Comparison of ENCODE assay signal across 7 mouse cellular contexts in genomic region chr2:70559520-70559919, GRCm38 (mm10). TPM values are rescaled to one million over a fixed set of nuclear protein-coding genes. Genes with fewer than 3 reads are reported as not detected.
A peak's percentile ranks its signal among the peaks of the same experiment; 100 is the strongest.
DNase-seq lines count a peak whose midpoint lies in the region; ATAC-seq and TF ChIP-seq lines count a peak whose summit lies in the region.

No protein-coding gene starts in this region.

- no peak overlapping the region for H3K4me3 ChIP-seq in ES-Bruce4 (ENCODE audit: low read depth, low read length)
- H3K4me3 ChIP-seq in spleen, adult 2 months (ENCODE audit: extremely low read depth, insufficient read depth, insufficient read length): peak overlapping the region; percentile 60; the same call in 1 of the 2 replicates

- TF ChIP-seq POLR2A in ES-Bruce4 (IDR thresholded peaks at IDR 0.05; ENCODE audit: insufficient read depth, low read length): no peak
- TF ChIP-seq POLR2A in spleen, adult 2 months (IDR thresholded peaks at IDR 0.05; ENCODE audit: low read depth, low read length): no peak

- H3K27ac ChIP-seq in ES-Bruce4 (ENCODE audit: insufficient read depth, low read length): 0 out of 2 replicates have a peak overlapping the region, but pooled peaks have one; percentile 39
- peak overlapping the region; percentile 96 for H3K27ac ChIP-seq in spleen, adult 2 months (ENCODE audit: insufficient read depth, low read length)

- peaks cover 17% of the 10 kb centered on the region; the same call in 1 of the 2 replicates for H3K27me3 ChIP-seq in ES-Bruce4 (ENCODE audit: control insufficient read depth, insufficient read depth, low read length, poor library complexity, severe bottlenecking)
- H3K27me3 ChIP-seq in spleen, adult 2 months (ENCODE audit: control insufficient read depth, insufficient read depth, low read length): peaks cover 15% of the 10 kb centered on the region

- H3K9ac ChIP-seq in ES-Bruce4 (ENCODE audit: low read depth, poor library complexity, severe bottlenecking): no peak overlapping the region

- H3K4me1 ChIP-seq in ES-Bruce4 (ENCODE audit: control insufficient read depth, insufficient read depth, low read length): no peaks in the 10 kb centered on the region
- H3K4me1 ChIP-seq in spleen, adult 2 months (ENCODE audit: control insufficient read depth, insufficient read depth, insufficient read length): peaks cover 11% of the 10 kb centered on the region; the same call in 1 of the 2 replicates

- DNase-seq in A20 (ENCODE audit: low read depth, low spot score): peak; percentile 93
- DNase-seq in embryo, embryonic 9.5 days (ENCODE audit: extremely low spot score): peak; percentile 78
- peak; percentile 95 for DNase-seq in induced T-regulatory cell, adult 2 months (ENCODE audit: low read depth)
- peak; percentile 88 to 93 for DNase-seq in spleen, adult 2 months (ENCODE audit: low read depth in 1 of 2, low spot score in 2 of 2)

- no peaks in the 10 kb centered on the region for H3K9me3 ChIP-seq in ES-Bruce4 (replicated peaks; ENCODE audit: control insufficient read depth, insufficient read depth, low read length, poor library complexity, severe bottlenecking)

- H3K36me3 ChIP-seq in ES-Bruce4 (ENCODE audit: control insufficient read depth, insufficient read depth, low read length, poor library complexity, severe bottlenecking): no peaks in the 10 kb centered on the region
- no peaks in the 10 kb centered on the region for H3K36me3 ChIP-seq in spleen, adult 2 months (ENCODE audit: control insufficient read depth, insufficient read depth, low read length)

- peak; percentile 77 for ATAC-seq in megakaryocyte-erythroid progenitor cell, adult 5-6 weeks (replicated peaks; ENCODE audit: low FRiP score, low TSS enrichment, poor library complexity, severe bottlenecking)
- ATAC-seq in frontal cortex, adult (ENCODE audit: low TSS enrichment): no peak

- no peak for TF ChIP-seq CTCF in ES-Bruce4 (IDR thresholded peaks at IDR 0.05; ENCODE audit: low read depth, low read length)
- TF ChIP-seq CTCF in spleen, adult 2 months (IDR thresholded peaks at IDR 0.05; ENCODE audit: extremely low read depth, insufficient read depth, insufficient read length, insufficient replicate concordance): no peak; the same call in 1 of the 2 replicates

- 2% methylated on average over 13 of the region's 13 CpGs for WGBS in spleen, adult 2 months

- peak; percentile 97 for TF ChIP-seq EP300 in ES-Bruce4 (IDR thresholded peaks at IDR 0.05; ENCODE audit: insufficient read depth, low read depth, low read length)

RNA-seq across cellular contexts. Expression of gene Gad1, which starts 6.6 kb away (rescaled TPM):
- 4.5 and 7.2 TPM in 2 replicates for polyA plus RNA-seq in ES-Bruce4 (2011; ENCODE audit: insufficient read depth, insufficient read length, low read depth, missing spikeins)
- not detected in 2 replicates for total RNA-seq in megakaryocyte-erythroid progenitor cell, adult 5-6 weeks (2014; fragmentation: Nextera tagmentation)
- total RNA-seq in megakaryocyte-erythroid progenitor cell, adult 5-6 weeks (2017): not detected in 2 replicates
- polyA plus RNA-seq in spleen, adult 2 months (2012; rRNA removed): 4.4 and 7.2 TPM in 2 replicates

RNA-seq across cellular contexts. Expression of gene Erich2, which starts 50.9 kb away (rescaled TPM):
- polyA plus RNA-seq in ES-Bruce4 (2011; ENCODE audit: insufficient read depth, insufficient read length, low read depth, missing spikeins): 0.79 and 2.6 TPM in 2 replicates
- not detected in 2 replicates for total RNA-seq in megakaryocyte-erythroid progenitor cell, adult 5-6 weeks (2014; fragmentation: Nextera tagmentation)
- total RNA-seq in megakaryocyte-erythroid progenitor cell, adult 5-6 weeks (2017): not detected in 2 replicates
- 0.13 and 0.21 TPM in 2 replicates for polyA plus RNA-seq in spleen, adult 2 months (2012; rRNA removed)
